Mouse (Mus musculus) embryo, embryonic 9.5 days (tissue): Measurements from ENCODE around the gene Fam181a.

Source experiments
- DNase-seq: peaks from one replicate; pipeline ENCODE4 v3.0.0-alpha.2; 2017; ENCODE audit errors: extremely low spot score

The Fam181a gene

DNA sequence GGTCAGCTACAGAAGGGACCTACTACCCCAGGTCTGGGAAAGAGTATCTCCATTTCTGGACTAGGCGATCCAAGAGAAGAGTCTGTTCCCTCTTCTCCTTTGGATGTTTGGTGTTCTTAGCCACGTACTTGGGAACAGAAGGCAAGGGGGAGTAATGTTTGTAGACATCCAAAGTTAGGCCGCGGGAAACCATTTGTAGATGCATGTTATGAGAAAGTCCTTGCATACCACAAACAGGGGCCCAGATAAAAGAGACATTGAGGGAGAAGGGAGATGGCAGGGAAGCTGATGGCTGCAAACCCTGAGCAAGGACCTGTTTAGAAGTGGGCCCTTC is 45.6 kb downstream of the Fam181a start:
- DNase-seq: no peak

DNA sequence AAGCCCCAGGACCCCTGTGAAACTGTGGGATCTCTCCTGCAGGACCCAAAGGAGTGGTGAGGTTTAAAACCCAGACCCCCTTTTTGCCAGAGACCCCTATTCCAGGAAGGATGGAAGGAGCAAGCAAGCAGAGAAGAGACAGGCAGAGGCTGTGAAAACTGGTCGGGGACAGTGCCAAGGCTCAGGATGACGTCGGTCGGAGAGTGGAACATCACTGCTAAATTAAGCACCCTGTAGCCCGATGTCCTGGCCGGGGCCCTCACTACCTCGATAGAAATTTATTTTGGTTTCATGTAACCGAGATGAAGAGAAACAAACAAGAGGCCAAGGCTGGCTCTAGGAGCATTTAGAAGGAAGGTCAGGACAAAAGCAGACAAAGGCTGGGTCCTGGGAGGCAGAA is 47.4 kb downstream of the Fam181a start:
- no peak for DNase-seq

DNA sequence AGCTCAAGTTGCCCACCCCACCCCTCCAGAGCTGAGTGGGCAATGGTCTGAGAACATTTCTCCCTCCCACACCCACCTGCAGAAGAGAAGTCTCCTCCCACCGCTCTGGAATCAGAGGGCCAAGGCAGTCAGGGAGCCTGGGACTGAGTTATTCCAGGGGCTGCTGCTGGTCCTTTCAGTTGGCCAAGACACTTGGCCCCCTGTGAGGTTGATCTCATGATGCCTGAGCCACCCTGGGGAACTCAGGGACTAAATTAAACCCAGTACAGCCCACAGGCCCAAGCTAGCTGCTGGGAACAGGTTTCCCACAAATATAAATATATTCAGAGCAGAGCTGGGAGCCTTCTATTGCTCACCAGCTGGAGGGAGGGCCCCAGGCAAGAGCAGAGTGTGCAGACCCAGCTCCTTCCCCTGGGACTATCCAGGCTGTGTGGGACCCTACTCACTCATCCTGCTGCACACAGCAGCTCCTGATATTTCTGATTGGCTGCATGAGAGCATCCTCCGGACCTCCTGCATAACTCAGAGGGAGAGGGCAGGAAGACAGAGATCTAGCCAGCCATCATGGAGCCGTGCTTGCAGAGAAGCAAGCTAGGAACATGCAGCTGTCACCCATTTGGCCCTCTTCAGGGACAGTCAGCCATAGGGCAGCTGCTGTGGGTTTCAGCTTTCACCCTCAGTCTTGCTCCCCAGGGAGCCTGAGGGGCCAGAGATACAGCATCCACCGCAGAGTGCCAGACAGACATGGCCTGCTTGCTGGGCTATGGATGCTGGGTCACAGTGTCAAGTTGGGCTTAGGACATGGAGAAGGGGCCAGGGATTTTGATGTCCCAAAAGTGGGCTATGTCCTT is 48.4 kb downstream of the Fam181a start:
- DNase-seq: no peak

DNA sequence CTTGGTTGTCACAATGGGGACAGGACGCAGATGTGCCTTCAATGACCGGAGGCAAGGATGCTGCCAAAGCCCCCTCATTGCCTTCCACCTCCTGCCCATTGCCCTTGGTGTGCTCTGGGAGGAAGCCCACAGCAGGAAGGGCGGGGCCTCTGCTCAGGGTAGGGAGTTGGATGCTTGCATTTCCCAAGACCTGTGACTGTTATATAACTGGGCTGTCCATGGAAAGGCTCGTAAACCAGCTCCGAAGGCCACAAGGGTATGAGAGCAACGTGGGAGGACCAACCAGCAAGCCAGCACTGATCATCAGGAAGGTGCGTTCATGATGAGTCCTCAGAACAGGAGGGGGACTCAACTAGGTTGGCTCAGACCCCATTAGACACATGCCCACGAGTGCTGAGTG is 50.0 kb downstream of the Fam181a start:
- DNase-seq: no peak

DNA sequence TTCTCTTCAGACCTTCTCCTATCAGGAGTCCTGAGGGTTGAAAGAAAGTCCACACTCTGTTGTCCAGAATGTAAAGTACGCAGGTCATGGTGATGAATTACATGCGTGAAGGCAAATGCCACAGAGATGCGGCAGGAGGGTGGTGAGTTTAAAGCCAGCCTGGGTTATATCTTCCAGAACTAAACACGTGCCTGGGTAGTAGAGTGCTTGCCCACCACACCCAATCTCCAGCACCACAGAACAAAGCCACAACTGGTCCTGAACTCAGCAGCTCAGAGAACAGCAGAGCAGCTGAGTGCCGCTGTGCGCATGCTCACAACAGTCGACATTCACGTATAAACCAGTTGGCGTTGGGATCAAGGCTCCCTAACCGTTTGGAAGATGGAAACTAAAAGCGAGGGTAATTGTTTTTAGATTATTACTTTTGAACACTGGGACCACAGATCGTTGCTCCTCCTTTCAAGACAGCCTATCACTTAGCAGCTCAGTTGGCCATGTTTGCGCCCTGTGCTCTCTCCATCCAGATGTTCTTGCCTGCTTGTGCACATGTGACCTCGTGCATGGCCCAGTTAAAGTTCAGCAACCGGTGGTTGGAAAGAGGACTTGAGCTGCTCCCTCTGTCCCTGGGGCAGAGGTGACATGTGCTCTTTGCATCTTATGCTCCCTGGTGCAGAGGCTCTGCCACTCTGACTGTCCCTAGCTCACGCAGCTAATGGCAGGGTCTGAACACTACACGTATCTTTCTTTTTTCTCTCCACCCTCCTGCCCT is 50.9 kb downstream of the Fam181a start:
- DNase-seq: no peak

DNA sequence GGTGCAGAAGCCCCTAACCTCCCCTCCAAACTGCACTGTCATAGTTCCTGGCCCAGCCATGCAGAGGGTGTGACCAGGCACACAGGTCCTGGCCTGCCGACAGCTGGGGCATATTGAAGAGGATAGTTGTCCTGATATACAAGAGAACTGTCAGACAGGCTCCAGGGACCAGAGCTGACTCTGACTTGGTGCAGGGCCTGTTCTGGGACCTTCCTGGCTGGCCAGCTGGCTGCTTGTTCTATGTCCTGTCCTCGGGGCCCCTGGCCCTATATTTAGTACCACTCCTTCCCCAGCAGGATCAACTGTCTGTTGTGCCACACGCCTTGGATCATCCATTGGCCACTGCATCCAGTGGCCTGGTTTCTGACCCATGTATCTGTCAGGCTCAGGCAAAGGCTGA is 51.6 kb downstream of the Fam181a start:
- DNase-seq: no peak
